ENCODE assay signal across 22 mouse cellular contexts in the genomic region with DNA sequence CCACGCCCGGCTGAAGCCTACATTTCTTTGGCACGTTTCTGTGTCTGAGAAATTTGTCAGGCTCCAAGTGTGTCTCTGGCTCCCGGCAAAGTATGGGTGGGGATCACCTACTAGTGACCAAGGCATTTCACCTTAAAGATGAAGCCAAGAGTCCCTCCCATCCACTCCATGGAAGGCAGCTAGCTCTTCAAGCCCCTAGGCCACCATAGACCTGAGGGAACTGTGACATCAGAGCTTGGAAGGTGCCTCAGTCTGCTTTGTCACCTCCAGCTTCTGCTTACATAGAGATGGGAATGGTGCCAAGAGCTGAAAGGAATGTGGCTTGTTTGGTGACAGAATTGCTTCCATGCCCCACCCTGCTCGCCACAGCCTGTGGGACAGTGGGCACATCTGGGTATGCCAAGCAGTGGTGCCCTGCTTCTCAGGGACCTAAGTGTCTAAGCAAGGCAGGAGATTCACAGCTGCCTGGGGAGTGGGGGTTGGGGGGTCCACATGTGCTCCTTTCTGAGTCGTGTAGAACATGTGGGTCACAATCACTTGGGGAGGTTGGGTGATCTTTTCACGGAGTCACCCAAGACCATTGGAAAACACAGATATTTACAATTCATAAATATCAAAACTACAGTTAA. TPM values are rescaled to one million over a fixed set of nuclear protein-coding genes. Genes with fewer than 3 reads are reported as not detected.
DNase-seq lines count a peak whose midpoint lies in the region; ATAC-seq lines count a peak whose summit lies in the region.
"Had no signal": no experiment of that assay in that cellular context is flagged by ENCODE, and none has a peak within 500 bp of the region (broad histone marks: within the 10 kb centered on the region; RNA-seq: fewer than 3 reads in every experiment).

No protein-coding gene starts in this region.

- no peak overlapping the region for H3K4me3 ChIP-seq in embryonic facial prominence, embryonic 14.5 days (ENCODE audit: low read depth, low read length)
- no peak overlapping the region for H3K4me3 ChIP-seq in embryonic facial prominence, embryonic 10.5 days
- H3K4me3 ChIP-seq in lung, embryonic 15.5 days, result no peak overlapping the region
- H3K4me3 ChIP-seq in stomach, embryonic 16.5 days (replicated peaks; ENCODE audit: low read length), result no peak overlapping the region
- H3K4me3 ChIP-seq: forebrain, embryonic 10.5 days; heart, embryonic 15.5 days; hindbrain, embryonic 15.5 days; midbrain, embryonic 15.5 days; myocyte had no signal

- 80% methylated on average over 7 of the region's 7 CpGs for WGBS in embryonic facial prominence, embryonic 14.5 days
- WGBS in embryonic facial prominence, embryonic 10.5 days, result 91% methylated on average over 7 of the region's 7 CpGs
- WGBS in lung, embryonic 15.5 days, result 57% methylated on average over 7 of the region's 7 CpGs
- 71% methylated on average over 7 of the region's 7 CpGs for WGBS in stomach, embryonic 16.5 days

- no peak overlapping the region for H3K9ac ChIP-seq in embryonic facial prominence, embryonic 14.5 days (ENCODE audit: low read depth, low read length)
- no peak overlapping the region for H3K9ac ChIP-seq in lung, embryonic 15.5 days
- H3K9ac ChIP-seq in stomach, embryonic 16.5 days (ENCODE audit: low read length), result no peak overlapping the region
- H3K9ac ChIP-seq: heart, embryonic 15.5 days; hindbrain, embryonic 15.5 days; midbrain, embryonic 15.5 days had no signal

- H3K27ac ChIP-seq in embryonic facial prominence, embryonic 14.5 days (replicated peaks; ENCODE audit: low read depth, low read length), result no peak overlapping the region
- H3K27ac ChIP-seq in embryonic facial prominence, embryonic 10.5 days (replicated peaks), result no peak overlapping the region
- H3K27ac ChIP-seq in lung, embryonic 15.5 days, result no peak overlapping the region
- no peak overlapping the region for H3K27ac ChIP-seq in stomach, embryonic 16.5 days (ENCODE audit: low read length)
- H3K27ac ChIP-seq: heart, embryonic 15.5 days; hindbrain, embryonic 15.5 days; kidney, postnatal 0 days; midbrain, embryonic 15.5 days had no signal

- H3K27me3 ChIP-seq in embryonic facial prominence, embryonic 14.5 days (replicated peaks; ENCODE audit: control insufficient read depth, insufficient read depth, low read length), result no peaks in the 10 kb centered on the region
- H3K27me3 ChIP-seq in embryonic facial prominence, embryonic 10.5 days (replicated peaks; ENCODE audit: low read depth, poor library complexity, severe bottlenecking), result no peaks in the 10 kb centered on the region
- H3K27me3 ChIP-seq in lung, embryonic 15.5 days, result no peaks in the 10 kb centered on the region
- H3K27me3 ChIP-seq in stomach, embryonic 16.5 days (ENCODE audit: control insufficient read depth, insufficient read depth, low read length), result no peaks in the 10 kb centered on the region
- H3K27me3 ChIP-seq: CH12.LX; heart, embryonic 15.5 days; hindbrain, embryonic 15.5 days; midbrain, embryonic 15.5 days had no signal

- ATAC-seq in embryonic facial prominence, embryonic 14.5 days (ENCODE audit: low read depth), result 0 out of 2 replicates have a peak, but pooled peaks have one; percentile 23
- peak; percentile 47; the same call in 1 of the 2 replicates for ATAC-seq in lung, embryonic 15.5 days (ENCODE audit: borderline replicate concordance, extremely low read depth, low FRiP score, low TSS enrichment)
- ATAC-seq in stomach, embryonic 16.5 days (ENCODE audit: insufficient read depth, low FRiP score), result peak; percentile 55; the same call in 1 of the 2 replicates
- ATAC-seq: midbrain, embryonic 15.5 days had no signal

- 0 out of 2 replicates have a peak, but pooled peaks cover 3% of the 10 kb centered on the region for H3K4me1 ChIP-seq in embryonic facial prominence, embryonic 14.5 days (ENCODE audit: control insufficient read depth, insufficient read depth, low read length)
- H3K4me1 ChIP-seq in embryonic facial prominence, embryonic 10.5 days, result peaks cover 12% of the 10 kb centered on the region
- H3K4me1 ChIP-seq in lung, embryonic 15.5 days, result peaks cover 6% of the 10 kb centered on the region
- H3K4me1 ChIP-seq in stomach, embryonic 16.5 days (ENCODE audit: control insufficient read depth, insufficient read depth, low read length), result no peaks in the 10 kb centered on the region; the same call in 1 of the 2 replicates
- H3K4me1 ChIP-seq: midbrain, embryonic 15.5 days had no signal

- H3K36me3 ChIP-seq in embryonic facial prominence, embryonic 14.5 days (ENCODE audit: control insufficient read depth, insufficient read depth, low read length), result no peaks in the 10 kb centered on the region
- H3K36me3 ChIP-seq in embryonic facial prominence, embryonic 10.5 days (replicated peaks), result no peaks in the 10 kb centered on the region
- H3K36me3 ChIP-seq in lung, embryonic 15.5 days, result no peaks in the 10 kb centered on the region
- no peaks in the 10 kb centered on the region for H3K36me3 ChIP-seq in stomach, embryonic 16.5 days (ENCODE audit: control insufficient read depth, insufficient read depth, low read length)
- H3K36me3 ChIP-seq: forebrain, embryonic 10.5 days; G1E; heart, embryonic 15.5 days; hindbrain, embryonic 15.5 days; midbrain, embryonic 15.5 days had no signal

- H3K9me3 ChIP-seq in embryonic facial prominence, embryonic 14.5 days (ENCODE audit: control insufficient read depth, low read length), result no peaks in the 10 kb centered on the region
- no peaks in the 10 kb centered on the region; the same call in 1 of the 2 replicates for H3K9me3 ChIP-seq in embryonic facial prominence, embryonic 10.5 days
- no peaks in the 10 kb centered on the region for H3K9me3 ChIP-seq in lung, embryonic 15.5 days
- H3K9me3 ChIP-seq in stomach, embryonic 16.5 days (replicated peaks; ENCODE audit: control insufficient read depth, low read length), result no peaks in the 10 kb centered on the region
- H3K9me3 ChIP-seq: heart, embryonic 15.5 days; hindbrain, embryonic 15.5 days; midbrain, embryonic 15.5 days had no signal

- DNase-seq in embryonic facial prominence, embryonic 14.5 days (ENCODE audit: low spot score), result peak; percentile 46
- DNase-seq in embryonic facial prominence, embryonic 10.5 days (ENCODE audit: low spot score), result no peak
- peak; percentile 17 for DNase-seq in retina, postnatal 1 day
- DNase-seq in retina, embryonic 14.5 days (ENCODE audit: low spot score), result no peak
- no peak for DNase-seq in frontal cortex, adult 2 months (ENCODE audit: extremely low spot score in 1 of 2, low spot score in 1 of 2)
- no peak for DNase-seq in ovary, postnatal 10 days (ENCODE audit: low spot score)
- DNase-seq: adrenal gland, adult 8-10 months; cerebellum, adult 2 months; cerebellum, postnatal 36 days; kidney, adult 2 months; thymus, postnatal 14 days had no signal

- H3K4me2 ChIP-seq in embryonic facial prominence, embryonic 14.5 days (ENCODE audit: low read depth, low read length), result no peak overlapping the region
- no peak overlapping the region for H3K4me2 ChIP-seq in lung, embryonic 15.5 days
- no peak overlapping the region for H3K4me2 ChIP-seq in stomach, embryonic 16.5 days (ENCODE audit: low read depth, low read length)
- H3K4me2 ChIP-seq: heart, embryonic 15.5 days; hindbrain, embryonic 15.5 days; liver, embryonic 11.5 days; midbrain, embryonic 15.5 days had no signal

RNA-seq across cellular contexts. Expression of a gene that starts 38.2 kb away (rescaled TPM):
- polyA plus RNA-seq in embryonic facial prominence, embryonic 14.5 days (2014; fragmentation: Nextera tagmentation; extraction: Ambion mirVana), result 2.8 and 3.1 TPM in 2 replicates
- 0.48 and 0.70 TPM in 2 replicates for polyA plus RNA-seq in embryonic facial prominence, embryonic 10.5 days (2016; fragmentation: Nextera tagmentation; extraction: Ambion mirVana)
- polyA plus RNA-seq in lung, embryonic 15.5 days (2015; fragmentation: Nextera tagmentation; extraction: Ambion mirVana), result 1.5 and 1.6 TPM in 2 replicates
- 3.0 TPM in 2 replicates for polyA plus RNA-seq in stomach, embryonic 16.5 days (2015; fragmentation: Nextera tagmentation; extraction: Ambion mirVana)
- 65.9 and 68.5 TPM in 2 replicates for polyA plus RNA-seq in frontal cortex, adult 2 months (2012; rRNA removed)
- polyA plus RNA-seq: G1E, myocyte had no signal

Comparison
In these comparisons a context has a peak if more than half of its experiments do, and no peak if none do; other contexts are left out.
1. DNase-seq: peak in embryonic facial prominence, embryonic 14.5 days (single experiment) and retina, postnatal 1 day (single experiment); none in embryonic facial prominence, embryonic 10.5 days (single experiment), retina, embryonic 14.5 days (single experiment), frontal cortex, adult 2 months (0 of 2) and ovary, postnatal 10 days (single experiment).
2. RNA of a gene that starts 38.2 kb away (polyA plus RNA-seq): 65.9 to 68.5 TPM in frontal cortex, adult 2 months; 2.8 to 3.1 TPM in embryonic facial prominence, embryonic 14.5 days, 3.0 TPM in stomach, embryonic 16.5 days, 1.5 to 1.6 TPM in lung, embryonic 15.5 days and 0.48 to 0.70 TPM in embryonic facial prominence, embryonic 10.5 days; every median in the first group is over 10 times any median in the second.
3. Peak in every context shown above with its lines, with median percentiles within 50 percentile points of each other: ATAC-seq.